Mouse (Mus musculus): Measurements from ENCODE around the gene Sdc4. TPM values are rescaled to one million over a fixed set of nuclear protein-coding genes. Genes with fewer than 3 reads are reported as not detected.

Gene Sdc4
- total RNA-seq, 2 experiments from 2014 or later = 52.5 TPM

DNA sequence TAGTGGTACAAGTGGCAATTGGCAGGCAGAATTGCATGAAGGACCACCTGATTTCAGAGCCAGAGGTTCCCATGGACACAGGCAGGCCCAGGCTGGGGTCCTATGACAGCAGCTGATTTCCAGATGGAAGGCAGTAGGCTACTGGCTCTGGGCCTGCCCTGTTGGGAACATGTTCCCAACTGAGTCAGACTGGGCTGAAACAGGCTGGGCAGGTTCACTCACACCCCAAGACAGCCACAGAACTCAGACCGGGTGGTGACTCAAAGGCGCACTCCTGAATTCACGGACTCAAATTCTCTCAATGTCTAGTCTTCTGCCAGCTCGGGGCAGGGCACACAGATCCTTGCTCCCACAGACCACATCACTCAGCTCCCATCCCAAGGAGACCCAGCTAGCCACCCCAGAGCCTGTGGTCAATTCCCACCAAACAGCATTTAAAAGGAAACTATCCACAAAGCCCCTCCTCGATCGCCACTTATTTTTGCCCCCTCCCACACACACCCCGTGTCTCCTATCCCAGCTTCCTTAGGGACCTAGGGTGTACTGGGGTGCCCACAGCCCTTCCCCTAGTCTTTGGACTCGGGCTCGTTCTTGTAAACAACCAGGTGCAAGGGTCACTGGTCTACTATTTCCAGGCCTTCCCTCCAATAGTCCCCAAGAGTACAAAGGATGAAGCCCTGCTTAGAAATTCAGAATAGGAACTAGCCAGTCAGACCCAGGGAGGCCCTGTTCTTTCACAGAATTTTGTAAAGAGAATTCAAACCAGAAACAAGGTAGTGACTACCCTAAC lies 11.8 kb downstream of the Sdc4 start:
- no peak for DNase-seq

GRCm38 (mm10) chr2:164430697-164431096 lies 13.0 kb downstream of the Sdc4 start:
- no peak for DNase-seq

GRCm38 (mm10) chr2:164429881-164430615 lies 13.6 kb downstream of the Sdc4 start:
- no peak for DNase-seq

DNA sequence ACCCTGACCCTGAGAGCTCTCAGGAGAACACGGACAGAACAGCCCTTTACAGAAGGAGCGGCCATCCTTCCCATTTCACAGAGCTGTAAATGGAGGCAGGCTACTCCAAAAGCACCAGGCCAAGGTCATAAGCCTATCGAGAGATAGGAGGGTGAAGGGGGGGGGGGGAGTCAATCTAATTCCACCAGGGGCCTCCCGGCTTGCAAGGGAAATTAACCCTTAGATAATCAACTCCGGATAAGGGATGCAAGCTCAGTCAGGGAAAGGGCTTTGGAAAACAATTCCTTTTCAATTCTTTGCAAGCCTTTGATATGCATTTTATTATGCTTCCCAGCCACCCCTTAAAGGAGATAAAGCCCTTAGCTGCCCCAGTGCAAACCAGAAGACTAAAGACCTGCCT lies 15.2 kb downstream of the Sdc4 start:
- DNase-seq = no peak

DNA sequence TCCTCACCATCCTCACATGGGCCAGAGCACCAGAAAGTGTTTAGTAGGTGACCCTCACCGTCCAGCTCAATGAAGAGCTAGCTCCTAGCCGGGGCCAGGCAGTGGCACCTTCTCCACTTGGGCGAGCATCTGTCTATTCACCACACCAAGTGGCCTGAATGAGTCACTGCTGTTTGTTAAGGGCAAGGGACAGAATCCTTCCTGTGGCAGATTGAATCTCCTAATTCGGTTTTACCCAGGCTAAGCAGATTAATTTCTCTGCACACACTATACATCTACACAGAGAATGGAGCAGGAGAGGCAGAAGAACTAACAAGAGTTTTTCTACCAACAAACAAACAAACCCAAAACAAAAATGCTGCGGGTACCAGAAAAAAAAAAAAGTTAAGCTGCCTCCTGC lies 16.7 kb downstream of the Sdc4 start:
- no peak for DNase-seq

GRCm38 (mm10) chr2:164426121-164426520 lies 17.6 kb downstream of the Sdc4 start:
- no peak for DNase-seq

DNA sequence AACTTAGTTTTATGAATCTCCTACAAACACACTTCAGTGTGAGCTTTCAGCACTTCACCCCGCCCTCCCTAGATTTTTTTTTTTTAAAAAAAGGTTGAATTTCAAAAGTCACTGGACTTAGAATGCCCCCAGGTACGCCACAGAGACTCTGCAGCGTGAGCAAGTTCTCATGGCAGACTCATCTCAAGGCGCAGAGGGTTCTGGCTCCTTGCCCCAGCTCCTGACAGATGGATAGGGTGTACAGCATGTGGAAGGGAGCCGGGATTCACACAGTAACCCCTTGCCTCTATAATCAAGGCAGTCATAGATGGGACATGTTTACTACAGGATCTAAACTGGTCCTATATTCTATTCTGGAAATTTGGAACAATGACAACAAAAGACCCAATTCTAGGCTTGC lies 18.3 kb downstream of the Sdc4 start:
- DNase-seq = no peak

DNA sequence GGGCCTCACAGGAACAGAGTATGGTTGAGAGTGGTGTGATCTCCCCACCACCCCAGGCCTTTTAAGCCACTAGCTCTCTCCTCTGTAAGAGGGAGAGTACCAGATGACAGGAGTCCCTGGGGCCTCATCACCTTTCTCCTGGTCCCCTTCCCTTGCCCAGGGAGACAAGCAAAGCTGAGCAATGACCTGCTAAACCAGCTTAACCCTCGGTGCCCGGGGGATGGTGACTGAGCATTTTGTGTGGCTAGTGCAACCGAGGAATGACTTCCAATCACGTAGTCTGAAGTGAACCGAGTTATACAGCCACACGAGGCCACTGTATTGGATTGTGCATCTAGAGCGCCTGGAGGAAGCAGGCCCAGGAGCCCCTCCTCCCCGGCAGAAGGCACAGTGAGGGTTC lies 19.3 kb downstream of the Sdc4 start:
- no peak for DNase-seq

DNA sequence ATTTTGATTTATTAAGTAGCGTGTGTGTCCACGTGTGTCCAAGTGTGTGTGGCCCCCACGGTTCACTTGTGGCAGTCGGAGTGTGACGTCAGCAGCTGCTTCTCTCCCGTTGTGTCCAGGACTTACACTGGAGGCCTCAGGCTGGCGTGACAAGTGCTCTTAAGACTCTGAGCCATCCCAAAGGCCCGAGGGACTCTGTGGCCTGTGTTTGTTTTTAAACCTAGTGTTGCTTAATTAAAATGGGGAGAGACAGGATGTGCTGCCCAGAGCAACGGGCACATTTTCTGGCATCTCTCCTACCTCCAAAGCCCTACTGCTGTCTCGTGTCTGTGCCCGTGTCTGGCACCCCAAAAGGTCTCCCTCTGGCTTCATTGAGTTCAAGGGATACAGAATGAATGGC lies 20.2 kb downstream of the Sdc4 start:
- DNase-seq = no peak

DNA sequence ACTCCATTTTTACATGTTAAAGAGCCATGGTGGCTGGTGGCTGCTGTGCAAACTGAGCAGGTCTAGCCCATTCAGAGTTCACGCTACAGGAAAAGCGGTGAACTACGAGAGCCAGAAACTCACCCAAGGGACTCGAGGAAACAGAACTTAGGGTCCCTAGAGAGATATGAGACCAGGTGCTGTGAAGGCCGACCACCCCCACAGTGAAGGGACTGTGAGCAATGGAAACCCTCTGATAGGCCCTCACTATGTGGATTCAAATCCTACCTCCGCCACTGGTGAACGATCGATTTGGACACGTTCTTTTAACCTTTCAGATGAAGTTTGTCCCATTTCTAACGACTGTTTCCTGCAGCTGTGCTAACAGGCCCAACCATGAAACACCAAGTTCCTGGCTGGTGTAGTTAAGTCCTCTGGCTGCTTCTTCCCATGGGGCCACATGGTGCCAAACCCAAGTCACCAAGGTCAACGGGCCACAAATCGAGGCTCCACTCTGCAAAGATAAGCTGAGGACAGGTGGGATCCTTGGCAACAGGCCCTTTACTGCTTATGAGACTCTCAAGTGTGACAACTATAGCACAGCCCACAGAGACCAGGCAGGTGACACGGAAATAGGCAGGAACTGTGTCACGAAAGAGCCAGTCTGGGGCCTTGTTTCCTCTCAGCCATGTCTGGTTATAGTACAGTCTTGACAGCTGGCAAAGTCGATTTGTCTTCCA lies 20.9 kb downstream of the Sdc4 start:
- DNase-seq = no peak

GRCm38 (mm10) chr2:164421979-164422378 lies 21.7 kb downstream of the Sdc4 start:
- no peak for DNase-seq

GRCm38 (mm10) chr2:164421306-164421705 lies 22.4 kb downstream of the Sdc4 start:
- no peak for DNase-seq

DNA sequence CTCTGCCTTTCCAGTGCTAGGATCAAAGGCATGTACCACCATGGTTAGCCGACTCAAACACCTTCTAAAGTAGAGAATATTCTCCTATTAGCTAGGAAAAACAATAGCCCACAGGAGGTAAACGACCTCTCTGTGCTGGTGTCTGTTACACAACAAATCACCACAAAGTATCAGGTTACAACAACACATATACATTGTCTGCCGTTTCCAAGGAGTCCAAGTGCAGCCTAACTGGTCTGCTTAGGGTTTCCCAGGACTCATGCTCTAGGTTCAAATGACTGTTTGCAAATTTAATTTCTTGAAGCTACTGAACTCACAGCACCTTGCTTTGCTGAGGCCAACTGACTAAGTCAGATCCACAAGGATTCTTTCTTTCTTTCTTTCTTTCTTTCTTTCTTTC lies 24.2 kb downstream of the Sdc4 start:
- DNase-seq = no peak

DNA sequence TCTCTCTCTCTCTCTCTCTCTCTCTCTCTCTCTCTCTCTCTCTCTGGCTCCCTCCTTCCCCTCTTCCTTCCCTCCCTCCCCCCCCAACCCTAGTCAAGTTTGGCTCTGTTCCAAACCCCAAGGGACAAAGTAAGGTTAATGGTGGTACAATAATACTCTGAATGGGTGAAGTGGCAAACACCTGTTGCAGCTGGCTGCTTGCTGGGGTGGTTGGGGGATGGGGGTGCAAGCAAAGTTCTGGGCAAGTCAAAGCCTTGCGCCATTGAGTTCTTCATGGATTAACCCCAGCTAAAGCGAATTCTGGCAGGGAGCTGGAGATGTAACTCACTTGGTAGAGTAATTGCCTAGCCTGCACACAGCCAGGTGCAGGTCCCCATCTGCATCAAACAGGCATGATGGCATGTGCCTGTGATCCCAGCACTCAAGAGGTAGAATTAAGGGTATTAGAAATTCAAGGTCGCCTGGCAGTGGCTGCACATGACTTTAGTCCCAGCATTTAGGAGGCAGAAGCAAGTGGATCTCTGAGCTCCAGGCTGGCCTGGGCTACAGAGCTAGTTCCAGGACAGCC lies 25.3 kb downstream of the Sdc4 start:
- DNase-seq = no peak

DNA sequence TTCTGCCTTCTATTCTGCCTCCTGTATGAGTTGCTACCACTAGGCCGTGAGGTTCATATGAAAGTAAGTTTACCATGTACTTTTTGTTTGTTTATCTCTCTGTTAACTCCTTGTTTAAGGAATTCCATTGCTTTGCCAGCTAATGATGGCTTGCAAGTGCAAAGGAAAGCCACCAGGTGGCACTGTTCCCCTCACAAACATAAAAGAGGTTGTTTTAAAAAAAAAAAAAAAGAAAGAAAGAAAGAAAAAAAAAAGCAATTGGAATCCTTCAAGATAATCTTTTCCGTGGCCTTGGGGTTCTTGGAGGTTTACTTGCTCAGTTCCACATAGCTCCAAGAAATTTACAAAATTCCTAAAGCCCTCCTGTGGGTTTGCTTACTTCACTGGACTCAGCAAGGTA lies 26.5 kb downstream of the Sdc4 start:
- peak; percentile 50 for DNase-seq

DNA sequence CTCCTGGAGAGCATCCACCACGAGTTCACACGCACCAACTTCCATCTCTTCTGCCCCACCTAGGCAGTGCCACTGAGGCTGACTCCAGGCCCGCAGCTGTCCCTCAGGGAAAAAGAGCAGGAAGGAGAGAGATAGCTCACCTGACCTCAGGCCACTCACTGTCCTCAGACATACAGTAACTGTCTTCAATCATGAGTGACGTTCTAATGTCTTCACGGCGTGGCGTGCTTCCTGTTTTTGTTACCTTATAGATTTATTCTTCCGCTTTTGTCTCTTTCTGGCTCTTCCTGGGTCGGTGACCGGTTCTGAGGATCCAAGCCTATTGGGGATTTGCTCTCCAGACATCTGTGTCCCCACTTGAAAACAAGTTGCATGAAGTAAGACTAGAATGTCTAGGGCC lies 29.1 kb downstream of the Sdc4 start:
- no peak for DNase-seq

DNA sequence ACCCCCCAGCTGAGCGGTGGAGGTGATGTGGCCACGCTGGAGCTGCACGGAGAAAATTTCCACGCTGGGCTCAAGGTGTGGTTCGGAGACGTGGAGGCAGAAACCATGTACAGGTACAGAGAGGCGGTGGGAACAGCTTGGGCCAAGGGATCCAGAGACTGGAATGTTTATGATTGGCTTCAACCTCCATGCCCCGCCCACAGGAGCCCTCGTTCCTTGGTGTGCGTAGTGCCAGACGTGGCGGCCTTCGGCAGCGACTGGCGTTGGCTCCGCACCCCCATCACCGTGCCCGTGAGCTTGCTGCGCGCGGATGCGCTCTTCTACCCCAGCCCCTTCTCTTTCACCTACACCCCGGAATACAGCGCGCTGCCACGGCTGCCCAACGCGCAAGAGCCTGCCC lies 29.5 kb downstream of the Sdc4 start:
- DNase-seq = no peak

- DNase-seq = peak; percentile 79
Observed at GRCm38 (mm10) chr2:164407708-164408107, 36.0 kb downstream of the Sdc4 start.

DNA sequence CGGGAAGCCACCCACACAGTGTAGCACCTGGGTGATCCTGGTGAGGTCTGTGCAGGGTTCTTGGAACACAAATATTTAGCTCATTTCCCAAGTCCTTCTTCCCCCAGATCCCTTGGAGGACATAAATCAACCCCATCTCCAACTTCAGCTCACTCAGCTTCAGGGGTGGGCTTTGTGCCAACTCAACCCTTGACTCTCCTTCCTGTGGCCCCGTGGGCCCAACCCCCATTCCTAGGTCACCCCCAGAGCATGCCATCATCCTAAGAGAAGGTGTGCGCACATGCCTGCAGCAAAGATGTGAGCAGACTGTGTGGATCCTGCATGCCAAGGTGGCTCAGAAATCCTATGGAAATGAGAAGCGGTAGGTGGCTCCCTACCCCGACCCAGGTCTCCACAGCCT lies 38.2 kb downstream of the Sdc4 start:
- DNase-seq = no peak

DNA sequence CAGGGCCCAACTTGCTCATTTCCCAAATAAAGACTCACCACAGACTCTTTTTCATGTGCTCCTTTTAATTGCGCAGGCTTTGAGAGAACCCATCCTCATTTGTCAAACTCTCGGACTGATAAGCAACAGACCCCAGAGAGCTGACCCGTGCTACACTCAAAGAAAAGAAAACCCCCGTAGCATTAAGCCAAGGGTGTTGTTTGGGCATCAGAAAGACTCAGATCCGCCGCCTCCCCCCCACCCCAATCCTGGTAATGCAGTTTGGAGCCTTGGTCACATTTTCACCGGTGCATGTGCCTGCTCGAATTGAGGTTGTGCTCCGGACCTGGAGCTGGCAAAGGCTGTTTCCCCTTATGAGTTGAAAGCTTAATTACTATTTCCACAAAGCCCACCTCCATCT lies 38.6 kb downstream of the Sdc4 start, which contains the start of gene Matn4:
Gene Matn4, minus strand, starts transcription at position 101 of the 400 bp plus-strand sequence.
- DNase-seq = no peak

DNA sequence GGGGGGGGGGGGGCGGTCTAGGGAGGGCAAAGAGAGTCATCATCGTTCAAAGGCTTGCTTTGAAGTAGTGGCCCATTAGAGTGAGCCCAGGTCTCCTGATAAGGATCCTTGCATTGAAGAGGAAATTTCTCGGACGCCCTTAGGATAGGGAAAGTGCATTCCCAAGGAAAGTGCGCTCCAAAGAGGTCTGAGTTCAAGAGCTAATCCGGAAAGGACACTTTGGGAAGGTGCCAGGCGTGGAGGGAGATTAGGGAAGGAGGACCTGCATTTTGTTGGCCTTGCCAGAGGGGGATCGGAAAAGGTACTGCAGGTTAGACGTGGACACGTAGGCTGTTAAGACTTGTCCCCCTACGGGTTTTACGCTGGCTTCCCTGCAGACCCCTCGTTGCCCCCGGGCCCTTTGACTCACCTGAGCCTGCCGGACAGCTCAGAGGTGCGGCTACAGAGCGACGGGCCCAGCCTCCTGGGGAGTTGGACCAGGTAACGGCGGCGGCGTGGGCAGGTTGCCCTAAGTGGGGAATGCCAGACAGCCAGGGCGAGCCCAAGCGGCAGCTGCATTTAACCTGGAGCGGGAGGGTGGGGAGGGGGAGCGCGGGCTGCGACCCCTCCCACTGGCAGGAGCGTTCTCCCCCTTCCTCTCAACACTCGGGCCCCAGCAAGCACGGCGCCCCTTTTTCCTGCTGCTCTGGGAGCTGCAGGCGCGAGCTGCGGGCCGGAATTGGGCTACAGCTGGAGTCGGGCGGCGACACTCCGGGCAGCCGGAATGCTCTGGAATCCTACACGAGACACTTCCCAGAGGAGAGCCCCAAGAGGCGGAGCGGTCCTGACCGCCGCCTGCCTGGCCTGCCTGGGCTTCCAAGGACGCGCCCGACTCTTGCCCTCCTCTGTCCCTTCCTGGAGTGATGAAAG lies 39.4 kb downstream of the Sdc4 start:
- peak; percentile 57 for DNase-seq

Measured in gastrocnemius, postnatal 10 days (tissue).